Mouse (Mus musculus): Measurements from ENCODE around the gene Meaf6.

Gene Meaf6

DNA sequence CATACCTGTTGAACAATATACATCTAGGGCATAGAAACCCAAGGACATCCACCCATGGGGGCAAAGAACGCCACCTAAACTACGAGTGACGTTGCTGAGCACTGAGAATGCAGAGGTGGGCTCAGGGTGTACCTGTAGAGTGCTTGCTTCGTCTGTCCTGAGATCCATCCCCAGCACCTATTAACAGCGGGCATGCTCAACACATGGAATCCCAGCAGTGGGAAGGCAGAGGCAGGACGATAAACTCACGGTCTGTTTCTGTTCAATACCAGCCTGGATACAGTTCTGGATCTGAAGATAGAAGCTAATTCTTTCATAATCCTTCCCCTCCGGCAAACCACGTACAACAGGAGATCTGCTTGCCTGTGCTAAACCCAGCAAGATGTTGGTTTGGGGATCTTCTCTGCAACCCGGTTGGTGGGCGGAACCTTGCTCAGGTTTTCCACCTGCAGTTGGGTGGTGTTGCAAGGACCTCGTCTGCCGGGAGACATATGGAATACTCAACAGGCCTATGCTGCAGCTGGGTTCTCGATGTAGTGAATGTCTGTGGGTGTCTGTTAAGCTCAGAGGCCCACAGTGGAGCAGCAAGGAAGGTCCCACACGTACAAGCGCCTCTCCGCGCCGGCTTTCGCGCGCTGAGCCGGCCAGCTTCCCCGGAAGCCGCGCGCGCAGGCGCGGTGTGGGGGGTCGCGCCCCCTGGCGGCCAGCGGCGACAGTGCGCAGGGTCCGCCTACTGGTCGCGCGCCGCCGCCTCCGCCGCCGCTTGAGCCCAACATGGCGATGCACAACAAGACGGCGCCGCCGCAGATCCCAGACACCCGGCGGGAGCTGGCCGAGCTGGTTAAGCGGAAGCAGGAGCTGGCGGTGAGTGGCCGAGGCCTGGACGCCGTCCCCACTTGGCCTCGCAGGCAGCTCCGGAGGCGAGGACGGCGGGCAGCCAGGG, at the start of gene Meaf6:
TSS of gene Meaf6 (plus strand) at position 732 of the 943 bp plus-strand sequence.
- DNase-seq (ENCODE audit: low spot score), result peak; percentile 90

DNA sequence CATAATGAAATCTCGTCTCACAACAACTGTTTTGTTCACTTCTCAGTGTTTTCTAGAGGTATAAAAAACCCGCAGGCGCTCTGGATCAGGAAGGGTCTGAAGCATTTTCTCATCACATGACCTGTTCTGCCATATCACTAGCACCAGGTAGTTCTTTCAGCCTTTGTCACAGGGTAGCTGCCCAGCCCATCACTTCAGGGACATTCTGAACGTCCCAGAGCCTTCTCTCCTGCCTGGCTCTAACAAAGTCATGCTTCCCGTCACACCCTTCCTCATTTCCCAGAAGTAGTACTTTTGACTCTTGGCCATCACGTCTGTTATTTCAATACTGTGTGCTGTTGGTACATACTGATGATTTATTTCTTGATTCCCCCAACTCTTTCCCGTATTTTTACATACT, 40.5 kb upstream of the Meaf6 start:
- no peak for DNase-seq (ENCODE audit: low spot score)

- no peak for DNase-seq (ENCODE audit: low spot score)
Measured at GRCm38 (mm10) chr4:125055385-125055784, 29.5 kb upstream of the Meaf6 start.

DNA sequence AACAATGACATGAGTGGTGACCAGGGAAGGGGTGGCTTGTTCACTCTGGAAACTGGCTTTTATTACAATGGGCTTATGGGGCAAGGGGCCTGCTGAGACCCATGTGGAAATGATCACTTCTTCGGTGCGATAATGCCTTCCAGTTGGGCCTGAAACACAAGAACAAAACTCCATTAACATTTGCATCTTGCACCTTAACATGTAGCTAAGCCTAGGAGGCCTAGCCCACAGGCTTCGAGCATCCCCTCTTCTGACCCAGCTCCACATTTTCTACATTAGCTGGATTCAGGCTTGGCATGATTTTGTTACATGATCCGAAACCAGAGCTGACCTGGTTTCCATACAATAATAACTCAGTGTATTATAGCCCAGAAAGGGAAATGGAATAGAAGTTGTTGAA, 28.5 kb upstream of the Meaf6 start:
- no peak for DNase-seq (ENCODE audit: low spot score)

- no peak for DNase-seq (ENCODE audit: low spot score)
Measured at GRCm38 (mm10) chr4:125057273-125057672, 27.7 kb upstream of the Meaf6 start.

DNA sequence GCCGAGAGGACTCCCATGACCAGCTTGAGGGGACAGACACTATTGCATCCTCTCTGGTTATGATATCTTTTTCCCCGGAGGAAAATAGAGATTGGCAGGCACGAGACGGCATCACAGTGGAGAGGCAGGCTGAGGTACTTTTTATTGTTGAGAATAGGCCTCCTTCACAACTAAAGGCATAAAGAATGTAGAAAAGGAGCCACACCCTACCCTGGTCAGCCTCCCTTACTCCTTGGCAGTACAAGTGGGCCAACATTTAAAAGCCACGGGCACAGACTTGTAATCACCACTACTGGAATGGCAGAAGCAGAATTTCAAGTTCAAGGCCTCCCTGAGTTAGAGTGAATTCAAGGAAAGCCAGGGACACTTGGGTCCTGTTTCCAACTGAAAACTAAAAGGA, 26.9 kb upstream of the Meaf6 start:
- DNase-seq (ENCODE audit: low spot score), result no peak

GRCm38 (mm10) chr4:125059025-125059424, 25.9 kb upstream of the Meaf6 start:
- DNase-seq (ENCODE audit: low spot score), result peak; percentile 24

DNA sequence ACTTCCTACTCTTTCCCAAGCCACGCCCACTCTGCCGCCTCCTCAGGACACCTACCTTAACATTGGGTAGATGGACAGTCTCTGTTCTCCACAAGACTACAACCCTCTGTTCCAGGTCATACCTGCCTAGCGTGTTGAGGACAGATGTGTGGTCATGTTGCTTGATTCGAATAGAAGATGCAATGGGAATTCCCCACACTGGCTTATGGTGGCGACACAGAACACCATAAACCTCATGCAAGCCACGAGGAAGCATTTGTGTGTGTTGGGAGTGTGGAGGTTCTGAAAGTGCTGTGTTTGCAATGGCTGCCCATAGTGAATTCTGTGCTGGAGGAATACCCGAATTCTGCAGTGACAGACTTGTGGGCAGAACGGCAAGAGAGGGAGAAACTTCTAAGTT, 21.1 kb upstream of the Meaf6 start:
- DNase-seq (ENCODE audit: low spot score), result no peak

DNA sequence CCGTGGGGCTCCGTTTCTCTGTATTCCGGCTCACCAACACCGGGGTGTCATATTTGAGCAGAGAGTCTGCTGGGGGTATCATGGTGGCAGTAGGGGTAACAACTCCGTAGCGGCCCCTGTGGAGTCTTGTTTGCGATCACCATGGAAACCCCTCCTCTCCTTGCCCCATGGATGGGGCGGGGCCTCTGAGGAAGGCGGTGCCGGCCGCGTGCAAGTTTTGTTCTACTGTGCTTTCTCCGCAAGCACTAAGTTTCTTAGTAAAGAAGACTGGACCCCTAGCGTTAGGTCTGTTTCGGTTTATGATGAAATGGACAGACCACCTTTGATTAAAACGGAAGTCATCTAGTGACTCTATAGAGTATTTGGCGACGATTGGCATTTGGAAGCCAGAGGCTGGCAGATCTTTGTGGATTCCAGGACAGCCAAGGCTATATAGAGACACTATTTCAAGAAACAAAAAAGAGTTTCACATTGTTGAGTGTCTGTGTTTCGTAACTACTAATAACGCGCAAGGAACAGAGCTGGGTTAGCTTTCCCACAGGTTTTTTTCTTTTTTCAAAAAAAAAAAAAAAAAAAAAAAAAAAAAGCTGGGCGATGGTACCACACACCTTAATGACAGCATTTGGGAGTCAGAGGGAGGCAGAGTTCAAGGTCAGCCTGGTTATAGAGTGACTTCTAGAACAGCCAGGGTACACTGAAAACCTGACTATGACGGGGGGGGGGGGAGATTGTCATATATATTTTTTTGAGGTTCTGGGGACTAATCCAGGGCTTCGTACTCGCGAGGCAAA, 19.2 kb upstream of the Meaf6 start, which contains the start of gene Dnali1:
TSS of gene Dnali1 (minus strand) at position 187 of the 791 bp plus-strand sequence.
- DNase-seq (ENCODE audit: low spot score), result peak; percentile 55

- DNase-seq (ENCODE audit: low spot score), result peak; percentile 92
Measured at GRCm38 (mm10) chr4:125066490-125067370, 18.2 kb upstream of the Meaf6 start, which contains the start of gene Snip1. Snip1 (plus strand) TSS chr4:125066672.

GRCm38 (mm10) chr4:125077700-125078099, 7.2 kb upstream of the Meaf6 start:
- no peak for DNase-seq (ENCODE audit: low spot score)

DNA sequence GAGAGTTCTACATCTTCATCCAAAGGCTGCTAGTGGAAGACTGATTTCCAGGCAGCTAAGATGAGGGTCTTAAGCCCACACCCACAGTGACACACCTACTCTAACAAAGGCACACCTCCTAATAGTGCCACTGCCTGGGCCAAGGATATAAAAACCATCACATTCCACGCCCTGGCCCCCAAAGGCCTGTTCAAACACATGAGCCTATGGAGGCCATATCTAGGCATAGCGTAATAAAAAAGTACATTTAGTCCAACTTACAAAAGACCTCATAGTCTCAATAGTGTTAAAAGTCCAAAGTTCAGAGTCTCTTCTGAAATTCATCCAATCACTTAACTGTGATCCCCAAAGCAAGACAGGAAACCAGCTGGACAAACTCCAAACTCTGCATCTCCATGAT, 6.2 kb upstream of the Meaf6 start:
- DNase-seq (ENCODE audit: low spot score), result no peak

GRCm38 (mm10) chr4:125085346-125085841, 460 bp downstream of the Meaf6 start:
- peak; percentile 82 for DNase-seq (ENCODE audit: low spot score)

DNA sequence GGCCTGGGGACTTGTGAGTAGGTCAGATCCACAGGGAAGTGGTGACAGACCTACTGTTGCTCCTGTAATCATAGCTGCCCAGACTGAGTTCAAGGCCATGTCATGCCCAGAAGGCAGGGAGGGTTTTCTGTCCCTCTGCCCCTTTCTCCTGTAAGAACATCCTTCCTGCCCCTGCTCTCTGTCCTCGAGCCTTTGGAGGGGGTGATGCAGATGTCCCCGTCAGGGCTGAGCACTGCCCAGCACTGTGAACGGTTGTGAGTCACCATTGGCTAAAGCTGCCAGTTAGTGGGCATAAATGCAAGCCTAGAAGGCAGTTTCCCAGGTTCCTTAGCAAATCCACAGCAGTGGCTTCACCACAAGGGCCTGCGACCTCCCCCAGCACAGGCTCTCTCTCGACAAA, 8.1 kb downstream of the Meaf6 start:
- no peak for DNase-seq (ENCODE audit: low spot score)

GRCm38 (mm10) chr4:125096066-125096465, 11.1 kb downstream of the Meaf6 start:
- no peak for DNase-seq (ENCODE audit: low spot score)

DNA sequence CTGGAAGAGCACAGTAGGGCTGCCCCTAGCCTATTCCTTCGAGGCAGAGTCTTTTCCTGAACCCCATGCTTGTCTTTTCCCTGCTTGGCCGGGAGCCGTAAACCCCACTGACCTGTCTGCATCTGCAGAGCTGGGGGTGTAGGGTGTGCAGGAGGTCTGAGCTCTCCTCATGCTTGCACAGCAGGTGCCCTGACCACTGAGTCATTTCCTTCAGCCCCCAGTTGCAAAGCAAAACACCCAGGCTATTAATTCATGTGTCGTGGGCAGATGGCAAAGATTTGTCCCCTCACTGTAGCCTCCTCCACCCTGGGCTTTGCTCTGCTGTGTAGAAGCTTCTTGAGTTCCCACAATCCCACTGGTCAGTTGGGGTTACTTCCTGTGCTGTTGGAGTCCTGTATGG, 12.5 kb downstream of the Meaf6 start:
- DNase-seq (ENCODE audit: low spot score), result no peak

DNA sequence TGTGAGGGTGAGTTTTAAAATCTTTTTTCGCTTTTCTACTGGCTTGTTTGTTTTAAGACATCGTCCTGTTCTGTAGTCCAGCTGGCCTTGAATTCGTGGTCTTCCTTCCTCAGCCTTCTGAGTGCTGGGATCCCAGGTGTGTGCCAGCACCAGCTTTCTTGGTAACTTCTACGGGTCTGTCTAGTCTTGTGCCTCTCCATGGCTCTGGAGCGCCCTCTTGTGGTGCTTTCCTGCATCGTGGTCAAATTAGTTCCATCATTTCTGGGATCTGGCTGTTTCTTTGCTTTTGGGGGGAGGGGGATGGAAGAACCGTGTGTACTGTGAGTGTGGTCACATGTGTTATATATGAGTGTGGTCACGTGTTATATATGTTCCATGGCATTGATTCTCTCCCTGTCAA, 14.5 kb downstream of the Meaf6 start:
- DNase-seq (ENCODE audit: low spot score), result peak; percentile 53

DNA sequence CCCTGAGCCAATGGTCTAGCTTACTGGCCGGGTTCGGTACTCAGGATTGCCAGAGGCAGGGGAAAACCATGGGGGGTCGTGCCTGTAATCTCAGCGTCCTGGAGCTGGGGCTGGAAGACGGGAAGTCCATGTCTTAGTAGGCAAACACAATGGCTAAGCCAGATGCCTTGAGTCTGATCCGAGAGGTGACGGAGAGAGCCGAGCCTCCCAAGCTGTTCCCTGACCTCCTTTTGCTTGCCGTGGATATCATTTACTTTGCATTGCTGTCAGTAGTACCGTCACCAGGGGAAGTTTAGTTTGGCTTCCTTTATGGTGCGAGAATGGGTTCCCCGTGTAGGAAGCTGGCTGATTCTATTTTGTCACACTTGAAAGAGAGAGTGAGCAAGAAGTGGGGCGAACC, 16.4 kb downstream of the Meaf6 start:
- no peak for DNase-seq (ENCODE audit: low spot score)

- DNase-seq (ENCODE audit: low spot score), result no peak
Measured at GRCm38 (mm10) chr4:125105354-125105753, 20.4 kb downstream of the Meaf6 start.

GRCm38 (mm10) chr4:125114638-125115037, 29.7 kb downstream of the Meaf6 start:
- peak; percentile 65 for DNase-seq (ENCODE audit: low spot score)

DNA sequence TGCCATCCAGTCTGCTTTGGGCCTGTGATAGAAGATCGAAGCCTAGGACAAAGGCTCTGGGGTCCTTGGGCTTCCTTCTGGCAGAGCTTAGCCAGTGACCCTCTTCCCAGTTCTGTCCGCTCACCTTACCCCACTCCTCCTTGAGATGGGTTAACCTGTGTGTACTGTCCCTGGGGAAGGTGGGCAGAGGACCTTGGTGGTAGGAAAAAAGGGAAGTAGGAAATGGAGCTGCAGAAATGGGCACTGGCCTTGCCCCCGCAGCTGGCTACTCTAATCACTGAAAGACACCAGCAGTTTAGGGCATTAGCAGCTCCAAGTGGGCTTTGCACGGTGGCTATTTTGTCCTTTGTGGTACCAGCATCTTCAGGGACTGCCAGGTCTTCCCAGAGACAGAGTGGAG, 30.1 kb downstream of the Meaf6 start:
- DNase-seq (ENCODE audit: low spot score), result no peak

GRCm38 (mm10) chr4:125115710-125116089, 30.8 kb downstream of the Meaf6 start:
- no peak for DNase-seq (ENCODE audit: low spot score)
